ENCODE assay signal across 8 mouse cellular contexts in genomic region chr17:79355271-79355991, GRCm38 (mm10). TPM values are rescaled to one million over a fixed set of nuclear protein-coding genes. Genes with fewer than 3 reads are reported as not detected.
A peak's percentile ranks its signal among the peaks of the same experiment; 100 is the strongest.
DNase-seq lines count a peak whose midpoint lies in the region; ATAC-seq lines count a peak whose summit lies in the region.

No protein-coding gene starts in this region.

- peak overlapping the region; percentile 60 for H3K4me3 ChIP-seq in hindbrain, embryonic 11.5 days (ENCODE audit: low read depth, low read length)

- no peaks in the 10 kb centered on the region for H3K4me1 ChIP-seq in hindbrain, embryonic 11.5 days (replicated peaks; ENCODE audit: control insufficient read depth, insufficient read depth, low read length)

- H3K36me3 ChIP-seq in hindbrain, embryonic 11.5 days (ENCODE audit: control insufficient read depth, insufficient read depth, low read length): no peaks in the 10 kb centered on the region

- under 1% methylated on average over 57 of the region's 59 CpGs for WGBS in hindbrain, embryonic 11.5 days

- H3K4me2 ChIP-seq in hindbrain, embryonic 11.5 days (replicated peaks; ENCODE audit: low read depth, low read length): peak overlapping the region; percentile 98

- peaks cover 6% of the 10 kb centered on the region for H3K27me3 ChIP-seq in hindbrain, embryonic 11.5 days (ENCODE audit: control insufficient read depth, insufficient read depth, low read length)

- DNase-seq in Muller cell, postnatal 12 days (ENCODE audit: inconsistent ontology term): peak; percentile 60
- DNase-seq in cerebellum, adult 9-10 months: peak; percentile 88
- DNase-seq in hindbrain, embryonic 11.5 days (ENCODE audit: low spot score): peak; percentile 82
- DNase-seq in layer of hippocampus, postnatal 36 days: peak; percentile 47 to 49
- DNase-seq in lung, postnatal 14 days: peak; percentile 69
- DNase-seq in ovary, postnatal 36 days (ENCODE audit: low spot score): peak; percentile 63
- peak; percentile 61 to 64 for DNase-seq in thymus, postnatal 10 days (ENCODE audit: low spot score in 2 of 2)

- peak overlapping the region; percentile 81 for H3K9ac ChIP-seq in hindbrain, embryonic 11.5 days (ENCODE audit: low read depth, low read length)

- no peaks in the 10 kb centered on the region for H3K9me3 ChIP-seq in hindbrain, embryonic 11.5 days (ENCODE audit: control insufficient read depth, low read length)

- peak; percentile 55 for ATAC-seq in frontal cortex, adult (ENCODE audit: low TSS enrichment)
- peak; percentile 80 for ATAC-seq in hindbrain, embryonic 11.5 days (ENCODE audit: low FRiP score)

- peak overlapping the region; percentile 85 for H3K27ac ChIP-seq in hindbrain, embryonic 11.5 days (ENCODE audit: low read depth, low read length)

RNA-seq across cellular contexts. Expression of gene Cdc42ep3, which starts 0.5 kb away (rescaled TPM):
- polyA plus RNA-seq in hindbrain, embryonic 11.5 days (2014; fragmentation: Nextera tagmentation; extraction: Ambion mirVana): 28.8 and 34.1 TPM in 2 replicates
- 1 to 10 TPM; 3.4 to 5.1 TPM for total RNA-seq in layer of hippocampus, postnatal 36 days (2021)

Comparison
In these comparisons a context has a peak if more than half of its experiments do, and no peak if none do; other contexts are left out.
1. Peak in every context shown above with its lines: DNase-seq, ATAC-seq, H3K4me3 ChIP-seq and H3K27ac ChIP-seq.